Mouse (Mus musculus): ENCODE results near the gene Akr1c18. TPM values are rescaled to one million over a fixed set of nuclear protein-coding genes. Genes with fewer than 3 reads are reported as not detected.

The Akr1c18 gene
- polyA plus RNA-seq, 1 experiment from 2014 or later: not detected

DNA sequence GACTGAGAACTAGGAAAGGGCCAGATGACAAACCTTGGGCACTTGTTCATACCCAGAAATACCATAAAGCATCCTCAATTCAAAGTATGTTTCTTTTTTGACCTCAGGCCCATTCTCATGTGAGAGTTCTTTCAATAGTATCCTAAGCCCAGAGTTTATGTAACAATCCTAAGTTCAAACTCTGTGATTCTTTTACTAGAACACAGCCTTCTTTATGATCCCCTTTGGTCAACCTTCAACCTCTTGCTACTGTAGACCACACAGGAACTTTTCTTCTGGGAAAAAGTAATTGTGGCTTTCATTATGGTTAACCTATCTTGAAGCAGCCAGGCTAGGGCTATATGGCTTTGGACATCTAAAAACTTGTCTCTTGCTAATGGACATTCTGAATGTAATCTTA lies 48.8 kb downstream of the Akr1c18 start:
- Histone ChIP-seq H3K4me2 (no peak overlapping the region), H3K27ac (replicated peaks) (no peak overlapping the region), H3K4me1 (no peaks in the 10 kb centered on the region), H3K9me3 (no peaks in the 10 kb centered on the region), H3K36me3 (no peaks in the 10 kb centered on the region), H3K4me3 (no peak overlapping the region), H3K9ac (no peak overlapping the region), H3K27me3 (replicated peaks) (no peaks in the 10 kb centered on the region)
- no peak for ATAC-seq (ENCODE audit: extremely low read depth, insufficient number of reproducible peaks, low FRiP score, low TSS enrichment)

Other genes with a start within 250 kb of the Akr1c18 start
- 41.7 and 43.2 TPM in 2 replicates for gene Net1, start 232.4 kb downstream of the Akr1c18 start, polyA plus RNA-seq (2015; fragmentation: Nextera tagmentation; extraction: Ambion mirVana)
- not detected in 2 replicates for gene Tubal3, start 232.4 kb downstream of the Akr1c18 start, polyA plus RNA-seq (2015; fragmentation: Nextera tagmentation; extraction: Ambion mirVana)
- not detected in 2 replicates for gene Ucn3, start 205.3 kb downstream of the Akr1c18 start, polyA plus RNA-seq (2015; fragmentation: Nextera tagmentation; extraction: Ambion mirVana)
- gene Akr1c14, start 101.6 kb downstream of the Akr1c18 start, polyA plus RNA-seq (2015; fragmentation: Nextera tagmentation; extraction: Ambion mirVana): 1.8 TPM in 2 replicates
- 3.0 and 3.3 TPM in 2 replicates for gene Akr1c13, start 40.5 kb upstream of the Akr1c18 start, polyA plus RNA-seq (2015; fragmentation: Nextera tagmentation; extraction: Ambion mirVana)
- gene Akr1c19, start 78.0 kb upstream of the Akr1c18 start, polyA plus RNA-seq (2015; fragmentation: Nextera tagmentation; extraction: Ambion mirVana): 1.4 and 3.1 TPM in 2 replicates
- 0.90 and 1.4 TPM in 2 replicates for gene Akr1c12, start 128.8 kb upstream of the Akr1c18 start, polyA plus RNA-seq (2015; fragmentation: Nextera tagmentation; extraction: Ambion mirVana)

Measured in heart, embryonic 13.5 days (tissue).